Mouse (Mus musculus): ENCODE results near the gene Asns. TPM values are rescaled to one million over a fixed set of nuclear protein-coding genes. Genes with fewer than 3 reads are reported as not detected.
A peak's percentile ranks its signal among the peaks of the same experiment; 100 is the strongest.

Gene Asns
- total RNA-seq (2017): 4.8 and 6.9 TPM in 2 replicates

GRCm38 (mm10) chr6:7692884-7693585 is at the start of gene Asns:
Asns (minus strand) TSS chr6:7693254.
- peak; percentile 74 for ATAC-seq (ENCODE audit: extremely low read depth, insufficient number of reproducible peaks, low FRiP score, poor library complexity, severe bottlenecking)

GRCm38 (mm10) chr6:7741721-7742120 is 48.7 kb upstream of the Asns start:
- ATAC-seq (ENCODE audit: extremely low read depth, insufficient number of reproducible peaks, low FRiP score, poor library complexity, severe bottlenecking): no peak

GRCm38 (mm10) chr6:7737842-7738241 is 44.8 kb upstream of the Asns start:
- ATAC-seq (ENCODE audit: extremely low read depth, insufficient number of reproducible peaks, low FRiP score, poor library complexity, severe bottlenecking): peak; percentile 58; the same call in 1 of the 2 replicates

GRCm38 (mm10) chr6:7732754-7733708 is 40.0 kb upstream of the Asns start:
- ATAC-seq (ENCODE audit: extremely low read depth, insufficient number of reproducible peaks, low FRiP score, poor library complexity, severe bottlenecking): peak; percentile 87

GRCm38 (mm10) chr6:7732097-7732496 is 39.0 kb upstream of the Asns start:
- ATAC-seq (ENCODE audit: extremely low read depth, insufficient number of reproducible peaks, low FRiP score, poor library complexity, severe bottlenecking): no peak

GRCm38 (mm10) chr6:7729128-7729527 is 36.1 kb upstream of the Asns start:
- no peak for ATAC-seq (ENCODE audit: extremely low read depth, insufficient number of reproducible peaks, low FRiP score, poor library complexity, severe bottlenecking)

- ATAC-seq (ENCODE audit: extremely low read depth, insufficient number of reproducible peaks, low FRiP score, poor library complexity, severe bottlenecking): no peak
These were observed 35.2 kb upstream of the Asns start for GRCm38 (mm10) chr6:7728241-7728640.

- ATAC-seq (ENCODE audit: extremely low read depth, insufficient number of reproducible peaks, low FRiP score, poor library complexity, severe bottlenecking): no peak
These were observed 23.2 kb upstream of the Asns start for GRCm38 (mm10) chr6:7716236-7716635.

- ATAC-seq (ENCODE audit: extremely low read depth, insufficient number of reproducible peaks, low FRiP score, poor library complexity, severe bottlenecking): no peak
These were observed 21.2 kb upstream of the Asns start for GRCm38 (mm10) chr6:7714230-7714629.

GRCm38 (mm10) chr6:7711837-7712330 is 18.8 kb upstream of the Asns start:
- no peak for ATAC-seq (ENCODE audit: extremely low read depth, insufficient number of reproducible peaks, low FRiP score, poor library complexity, severe bottlenecking)

- ATAC-seq (ENCODE audit: extremely low read depth, insufficient number of reproducible peaks, low FRiP score, poor library complexity, severe bottlenecking): no peak
These were observed 15.2 kb upstream of the Asns start for GRCm38 (mm10) chr6:7708246-7708645.

GRCm38 (mm10) chr6:7706796-7707195 is 13.7 kb upstream of the Asns start:
- no peak for ATAC-seq (ENCODE audit: extremely low read depth, insufficient number of reproducible peaks, low FRiP score, poor library complexity, severe bottlenecking)

- ATAC-seq (ENCODE audit: extremely low read depth, insufficient number of reproducible peaks, low FRiP score, poor library complexity, severe bottlenecking): no peak
These were observed 5.1 kb upstream of the Asns start for GRCm38 (mm10) chr6:7697999-7698699.

- no peak for ATAC-seq (ENCODE audit: extremely low read depth, insufficient number of reproducible peaks, low FRiP score, poor library complexity, severe bottlenecking)
These were observed 4.1 kb upstream of the Asns start for GRCm38 (mm10) chr6:7697077-7697643.

- ATAC-seq (ENCODE audit: extremely low read depth, insufficient number of reproducible peaks, low FRiP score, poor library complexity, severe bottlenecking): no peak
These were observed 3.6 kb upstream of the Asns start for GRCm38 (mm10) chr6:7696641-7697040.

- no peak for ATAC-seq (ENCODE audit: extremely low read depth, insufficient number of reproducible peaks, low FRiP score, poor library complexity, severe bottlenecking)
These were observed 2.8 kb upstream of the Asns start for GRCm38 (mm10) chr6:7695901-7696300.

- ATAC-seq (ENCODE audit: extremely low read depth, insufficient number of reproducible peaks, low FRiP score, poor library complexity, severe bottlenecking): no peak
These were observed 612 bp upstream of the Asns start for GRCm38 (mm10) chr6:7693666-7694065.

GRCm38 (mm10) chr6:7692451-7692850 is 603 bp downstream of the Asns start:
- ATAC-seq (ENCODE audit: extremely low read depth, insufficient number of reproducible peaks, low FRiP score, poor library complexity, severe bottlenecking): no peak

GRCm38 (mm10) chr6:7692037-7692436 is 1.0 kb downstream of the Asns start:
- no peak for ATAC-seq (ENCODE audit: extremely low read depth, insufficient number of reproducible peaks, low FRiP score, poor library complexity, severe bottlenecking)

Data from neutrophil, adult 5-6 weeks (primary cell).